Mouse (Mus musculus): ENCODE data around the gene Fam166b.

Gene Fam166b

DNA sequence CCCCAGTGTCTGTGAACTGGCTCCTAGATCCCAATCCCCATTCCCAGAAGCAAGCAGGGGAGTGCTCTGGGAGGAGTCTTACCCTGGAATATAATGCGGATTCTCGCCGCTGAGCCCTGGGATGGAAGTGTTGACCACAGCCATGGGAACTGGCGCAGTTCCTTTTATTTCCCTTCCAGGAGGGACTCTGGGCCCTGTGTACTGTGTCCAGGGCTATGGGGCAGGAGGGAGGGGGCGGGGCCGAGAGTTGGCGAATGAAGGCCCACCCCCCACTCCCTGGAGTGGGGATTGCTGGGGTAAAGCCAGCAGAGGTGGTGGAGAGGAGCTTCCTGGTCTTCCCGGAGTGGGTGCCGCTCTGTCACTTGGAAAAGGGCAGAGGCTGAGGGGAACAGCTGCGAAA, at the start of gene Fam166b:
TSS of gene Fam166b (minus strand) at position 189 of the 400 bp plus-strand sequence.
- no peak for DNase-seq (ENCODE audit: low spot score)

- no peak for DNase-seq (ENCODE audit: low spot score)
Measured at GRCm38 (mm10) chr4:43478534-43478858, 49.6 kb upstream of the Fam166b start.

GRCm38 (mm10) chr4:43477857-43478533, 49.1 kb upstream of the Fam166b start:
- DNase-seq (ENCODE audit: low spot score) = peak; percentile 93

DNA sequence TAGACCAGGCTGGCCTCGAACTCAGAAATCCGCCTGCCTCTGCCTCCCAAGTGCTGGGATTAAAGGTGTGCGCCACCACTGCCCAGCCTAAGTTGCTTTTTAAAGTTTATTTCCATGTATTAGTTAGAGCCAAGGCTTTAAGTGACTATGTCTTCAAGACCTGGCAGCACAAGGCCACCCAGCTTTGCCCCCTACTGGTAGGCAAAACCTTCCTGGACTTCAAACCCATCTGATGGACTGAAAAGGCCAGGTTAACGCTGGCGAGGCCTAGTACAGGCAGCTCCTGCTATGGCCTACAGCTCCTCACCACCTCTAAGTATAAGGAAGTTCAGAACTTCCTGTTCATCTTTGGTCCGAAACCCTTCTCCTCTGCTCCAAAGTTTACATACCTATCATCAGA, 47.7 kb upstream of the Fam166b start:
- no peak for DNase-seq (ENCODE audit: low spot score)

GRCm38 (mm10) chr4:43473636-43474035, 44.7 kb upstream of the Fam166b start:
- no peak for DNase-seq (ENCODE audit: low spot score)

DNA sequence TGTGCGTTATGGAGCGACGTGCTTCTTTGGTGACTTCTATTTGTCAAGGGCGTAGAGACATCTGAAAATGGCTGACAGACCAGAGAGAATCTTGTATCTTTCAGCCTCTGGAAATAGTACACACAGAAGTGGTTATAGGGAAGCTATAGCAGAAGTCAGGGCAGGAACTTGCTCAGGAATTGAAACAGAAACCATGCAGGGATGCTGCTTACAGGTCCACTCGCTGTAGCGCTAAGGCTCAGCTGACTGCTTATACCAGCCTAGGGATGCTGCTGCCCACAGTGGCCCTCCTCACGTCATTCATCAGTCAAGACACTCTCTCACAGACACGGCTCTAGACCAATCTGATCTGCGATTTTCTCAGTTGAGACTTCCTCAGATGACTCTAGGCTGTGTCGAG, 41.4 kb upstream of the Fam166b start:
- no peak for DNase-seq (ENCODE audit: low spot score)

DNA sequence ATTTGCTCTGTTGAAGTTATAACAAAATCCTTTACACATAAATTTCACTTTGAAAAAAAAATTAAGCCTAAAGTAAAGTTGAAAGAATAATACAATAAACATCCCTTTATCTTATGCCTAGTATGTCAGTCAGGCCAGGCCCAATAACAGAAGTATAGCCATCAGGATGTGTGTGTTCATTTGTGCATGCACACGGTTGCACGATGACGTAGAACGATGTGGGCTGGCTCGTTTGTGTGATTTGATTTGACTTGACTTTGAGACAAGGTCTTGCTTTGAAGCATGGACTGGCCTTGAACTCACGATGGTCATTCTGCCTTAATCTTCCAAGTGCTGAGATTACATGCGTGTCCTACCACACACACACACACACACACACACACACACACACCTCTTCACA, 37.9 kb upstream of the Fam166b start:
- no peak for DNase-seq (ENCODE audit: low spot score)

GRCm38 (mm10) chr4:43465935-43466334, 37.0 kb upstream of the Fam166b start:
- DNase-seq (ENCODE audit: low spot score) = no peak

DNA sequence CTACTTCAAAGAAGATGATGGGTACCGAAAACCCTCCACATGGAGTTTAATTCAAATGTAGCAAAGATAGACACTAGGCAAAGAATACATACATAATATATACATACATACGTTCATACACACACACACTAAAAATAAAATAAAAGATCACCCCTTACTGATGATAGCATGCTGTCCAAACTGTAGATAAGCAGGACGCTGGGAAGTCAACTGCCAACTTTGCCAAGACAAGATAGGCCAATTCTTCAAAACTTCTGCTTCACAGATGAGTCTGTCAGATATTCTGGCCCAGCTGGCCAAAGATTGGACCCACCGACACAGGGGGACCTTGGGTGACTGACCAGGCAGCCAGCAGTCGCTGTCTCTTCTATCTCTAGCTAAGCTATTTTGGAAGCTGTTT, 34.2 kb upstream of the Fam166b start:
- DNase-seq (ENCODE audit: low spot score) = no peak

- DNase-seq (ENCODE audit: low spot score) = no peak
Measured at GRCm38 (mm10) chr4:43457124-43457523, 28.2 kb upstream of the Fam166b start.

DNA sequence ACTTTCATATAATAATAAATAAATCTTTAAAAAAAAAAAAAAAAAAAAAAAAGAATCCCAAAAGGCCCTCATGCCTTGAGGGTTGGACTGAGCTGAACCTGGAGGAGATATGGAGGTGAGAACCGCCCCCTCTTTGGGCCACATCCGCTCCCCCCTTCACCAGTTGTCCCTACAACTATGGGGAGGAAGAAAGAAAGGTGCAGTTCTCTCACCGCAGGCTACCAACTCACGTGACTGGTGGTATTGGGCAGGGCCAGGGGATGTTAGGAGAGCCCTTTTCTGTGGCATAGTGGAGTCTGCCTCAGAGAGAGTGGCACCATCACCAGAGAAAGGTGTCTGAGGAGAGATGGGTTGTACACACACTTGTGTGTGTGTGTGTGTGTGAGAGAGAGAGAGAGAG, 27.5 kb upstream of the Fam166b start:
- DNase-seq (ENCODE audit: low spot score) = peak; percentile 47

DNA sequence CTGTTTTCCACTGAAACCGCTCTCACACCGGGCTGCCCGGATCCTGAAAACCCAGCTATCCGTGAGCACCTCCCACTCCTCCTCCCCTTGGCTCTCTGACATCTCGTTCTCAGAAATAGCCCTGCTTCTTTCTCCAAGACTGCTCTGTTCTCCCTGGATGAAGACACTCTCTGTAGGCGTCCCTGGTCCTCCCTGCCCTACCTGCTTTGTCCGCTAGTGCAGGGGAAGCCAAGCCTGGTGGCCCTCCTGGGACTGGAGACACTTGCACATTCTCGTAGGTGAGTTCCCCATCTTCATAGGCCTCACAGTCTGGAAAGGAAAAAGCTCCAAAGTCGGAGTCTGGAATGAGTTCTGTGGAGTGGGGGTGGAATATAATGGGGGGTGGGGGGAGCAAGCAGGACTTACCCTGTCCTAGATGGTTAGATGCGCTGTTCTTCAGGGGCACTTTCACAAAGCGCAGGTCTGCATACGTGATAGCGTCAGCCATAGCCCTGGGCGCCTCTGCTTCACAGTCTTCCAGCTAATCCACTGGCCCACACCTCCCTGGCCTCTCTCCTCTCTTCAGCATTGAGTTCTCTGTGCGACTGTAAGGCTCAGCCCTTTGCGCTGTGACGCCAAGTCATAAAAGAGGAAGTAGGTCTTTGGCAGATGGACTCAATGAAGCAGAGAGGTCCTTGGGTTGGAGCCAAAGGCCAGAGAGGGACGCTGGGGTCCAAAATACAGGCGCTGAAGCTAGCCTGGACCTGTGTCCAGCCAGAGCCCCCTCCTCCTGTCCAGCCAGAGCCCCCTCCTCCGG, 25.3 kb upstream of the Fam166b start, which contains the start of gene Cd72:
TSS of gene Cd72 (minus strand) at position 588 of the 796 bp plus-strand sequence.
- no peak for DNase-seq (ENCODE audit: low spot score)

GRCm38 (mm10) chr4:43453413-43453812, 24.5 kb upstream of the Fam166b start:
- DNase-seq (ENCODE audit: low spot score) = no peak

DNA sequence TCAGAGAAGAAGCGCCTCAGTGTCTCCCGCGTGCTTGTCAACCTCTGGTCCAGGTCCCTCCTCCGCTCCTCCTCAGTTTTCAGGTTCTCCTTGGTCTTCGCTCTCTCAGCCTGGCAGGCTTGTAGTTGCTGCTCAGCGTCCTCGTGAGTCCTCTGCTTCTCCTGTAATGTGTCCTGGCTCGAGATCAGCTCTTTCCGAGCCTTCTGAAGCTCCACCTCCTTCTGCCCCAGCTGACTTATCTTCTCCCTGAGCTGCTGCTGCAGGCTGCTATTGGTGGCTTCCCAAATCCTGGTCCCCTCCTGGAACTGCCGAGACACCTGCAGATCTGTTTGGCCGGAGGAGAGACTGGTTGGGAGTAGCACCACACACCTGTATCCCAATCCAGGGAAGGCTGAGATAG, 23.4 kb upstream of the Fam166b start:
- DNase-seq (ENCODE audit: low spot score) = no peak

GRCm38 (mm10) chr4:43448554-43448953, 19.6 kb upstream of the Fam166b start:
- DNase-seq (ENCODE audit: low spot score) = no peak

DNA sequence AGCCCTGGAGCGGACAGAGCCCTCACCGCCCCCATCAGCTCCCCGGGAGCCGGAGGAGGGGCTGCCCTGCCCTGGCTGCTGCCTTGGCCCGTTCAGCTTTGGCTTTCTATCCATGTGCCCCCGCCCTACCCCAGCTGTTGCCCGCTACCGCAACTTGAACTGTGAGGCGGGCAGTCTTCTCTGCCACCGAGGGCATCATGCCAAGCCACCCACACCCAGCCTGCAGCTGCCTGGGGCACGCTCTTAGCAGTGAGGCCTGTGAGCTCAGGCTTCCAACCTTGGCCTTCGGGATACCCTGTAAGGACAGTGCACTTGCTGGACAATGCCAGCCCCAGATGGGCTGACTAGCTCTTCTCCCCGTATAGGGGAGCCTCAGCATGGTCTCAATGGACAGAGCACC, 18.3 kb upstream of the Fam166b start:
- no peak for DNase-seq (ENCODE audit: low spot score)

DNA sequence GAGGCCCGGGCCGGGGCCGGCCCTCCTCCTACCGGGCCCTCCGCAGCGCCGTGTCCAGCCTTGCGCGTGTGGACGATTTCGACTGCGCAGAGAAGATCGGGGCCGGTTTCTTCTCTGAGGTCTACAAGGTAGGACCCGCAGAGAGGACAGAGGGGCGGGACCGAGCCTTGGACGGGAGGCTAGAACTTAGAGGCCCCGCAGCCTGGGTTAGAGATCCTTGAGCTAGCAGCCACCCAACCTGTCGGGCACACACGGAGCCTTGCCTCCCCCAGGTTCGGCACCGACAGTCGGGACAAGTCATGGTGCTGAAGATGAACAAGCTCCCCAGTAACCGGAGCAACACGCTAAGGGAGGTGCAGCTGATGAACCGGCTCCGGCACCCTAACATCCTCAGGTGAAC, 14.6 kb upstream of the Fam166b start:
- DNase-seq (ENCODE audit: low spot score) = no peak

GRCm38 (mm10) chr4:43442456-43443361, 13.8 kb upstream of the Fam166b start:
- peak; percentile 73 for DNase-seq (ENCODE audit: low spot score)

DNA sequence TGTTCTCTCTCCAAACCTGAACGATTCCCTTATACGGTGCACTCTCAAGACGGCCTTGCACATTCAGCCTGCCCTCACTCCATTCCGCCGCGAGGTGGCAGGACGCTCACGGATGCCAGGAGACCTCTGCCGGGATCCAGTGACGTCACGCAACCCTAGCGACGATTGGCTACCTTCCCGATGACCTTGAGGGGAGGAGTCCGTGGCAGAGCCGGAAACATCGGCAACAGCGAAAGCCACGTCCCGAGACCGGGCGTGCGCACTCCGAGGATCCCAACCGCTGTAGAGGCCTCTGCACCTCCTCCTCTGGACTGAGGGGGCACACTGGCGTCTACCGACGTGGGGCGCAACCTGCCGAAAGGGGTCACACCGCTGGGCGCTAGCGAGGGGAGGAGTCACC, 13.1 kb upstream of the Fam166b start:
- peak; percentile 99 for DNase-seq (ENCODE audit: low spot score)

DNA sequence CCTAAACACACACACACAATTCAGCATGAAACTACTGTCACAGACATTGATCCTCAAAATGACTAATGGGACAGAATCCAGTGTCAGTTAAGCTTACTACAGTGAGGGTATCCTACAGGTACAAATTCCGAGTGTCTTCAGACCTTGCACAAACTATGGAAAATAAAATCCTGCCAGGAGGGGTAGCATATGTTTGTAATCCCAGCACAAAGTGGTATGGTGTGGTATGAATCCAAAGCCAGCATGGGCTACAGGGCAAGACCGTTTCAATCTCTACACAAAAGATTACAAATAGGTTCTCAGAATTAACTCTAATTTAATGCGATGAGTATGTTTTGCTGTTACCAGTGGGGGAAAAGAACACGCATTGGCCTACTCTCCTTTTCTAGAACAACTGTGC, 12.7 kb upstream of the Fam166b start, which contains the start of gene Tesk1:
TSS of gene Tesk1 (plus strand) at position 301 of the 400 bp plus-strand sequence.
- DNase-seq (ENCODE audit: low spot score) = no peak

GRCm38 (mm10) chr4:43432832-43433231, 3.9 kb upstream of the Fam166b start:
- no peak for DNase-seq (ENCODE audit: low spot score)

DNA sequence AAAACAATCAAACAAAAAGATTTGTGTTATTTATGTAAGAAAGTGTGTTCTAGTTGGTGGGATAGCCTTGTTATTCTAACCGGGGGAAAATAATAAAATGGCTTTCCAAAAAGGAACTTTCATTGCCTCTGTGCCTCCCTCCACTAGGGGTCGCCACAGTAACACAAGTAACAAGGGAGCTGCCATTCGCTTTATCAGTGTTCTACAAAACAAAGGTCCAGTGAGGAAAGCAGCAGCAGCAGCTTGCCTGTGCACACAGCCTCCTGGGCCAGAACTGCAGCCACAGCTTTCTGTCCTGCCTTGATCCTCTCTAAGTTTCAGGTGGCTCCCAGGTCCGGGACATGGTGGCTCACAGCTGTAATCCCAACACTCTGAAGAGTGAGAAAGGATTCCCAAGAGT, 2.8 kb upstream of the Fam166b start:
- peak; percentile 87 for DNase-seq (ENCODE audit: low spot score)

Data from lung, postnatal 25 days (tissue).